Mouse (Mus musculus) retina, postnatal 7 days (tissue): Measurements from ENCODE around the gene Phykpl.
A peak's percentile ranks its signal among the peaks of the same experiment; 100 is the strongest.
"Not testable (repeated sequence)": the region's sequence is repeated elsewhere in the genome, so short reads cannot be mapped to it uniquely, and the experiment has no call there.

Source experiments
- DNase-seq: peaks from one replicate; pipeline ENCODE4 v3.0.0-alpha.2; 2012; ENCODE audit warnings: low read depth, low spot score

Gene Phykpl

GRCm38 (mm10) chr11:51617693-51618092 is 33.1 kb downstream of the Phykpl start:
- peak; percentile 60 for DNase-seq

GRCm38 (mm10) chr11:51618894-51619408 is 34.4 kb downstream of the Phykpl start:
- no peak for DNase-seq

- peak; percentile 99 for DNase-seq
Measured at GRCm38 (mm10) chr11:51619409-51620060, 35.0 kb downstream of the Phykpl start, which contains the start of gene Nhp2. Gene Nhp2 (plus strand): TSS chr11:51619735.

- no peak for DNase-seq
Measured at GRCm38 (mm10) chr11:51620084-51620483, 35.5 kb downstream of the Phykpl start.

- DNase-seq = no peak
Measured at GRCm38 (mm10) chr11:51621776-51622175, 37.2 kb downstream of the Phykpl start.

- no peak for DNase-seq
Measured at GRCm38 (mm10) chr11:51622971-51623491, 38.5 kb downstream of the Phykpl start.

- DNase-seq = no peak
Measured at GRCm38 (mm10) chr11:51625187-51625820, 40.7 kb downstream of the Phykpl start.

- DNase-seq = no peak
Measured at GRCm38 (mm10) chr11:51627425-51627824, 42.9 kb downstream of the Phykpl start.

- DNase-seq = no peak
Measured at GRCm38 (mm10) chr11:51627907-51628306, 43.4 kb downstream of the Phykpl start.

- no peak for DNase-seq
Measured at GRCm38 (mm10) chr11:51629651-51630314, 45.2 kb downstream of the Phykpl start.

GRCm38 (mm10) chr11:51632130-51632753 is 47.7 kb downstream of the Phykpl start:
- no peak for DNase-seq

GRCm38 (mm10) chr11:51633200-51633599 is 48.6 kb downstream of the Phykpl start:
- not testable (repeated sequence) for DNase-seq

- no peak for DNase-seq
Measured at GRCm38 (mm10) chr11:51633721-51634120, 49.2 kb downstream of the Phykpl start.

- no peak for DNase-seq
Measured at GRCm38 (mm10) chr11:51635127-51635524, 50.6 kb downstream of the Phykpl start.

GRCm38 (mm10) chr11:51635525-51636322 is 51.2 kb downstream of the Phykpl start, which contains the start of gene Rmnd5b:
Gene Rmnd5b (minus strand): TSS chr11:51635896.
- DNase-seq = peak; percentile 86

GRCm38 (mm10) chr11:51636323-51636684 is 51.7 kb downstream of the Phykpl start:
- DNase-seq = no peak

- DNase-seq = no peak
Measured at GRCm38 (mm10) chr11:51637971-51638414, 53.4 kb downstream of the Phykpl start.

- DNase-seq = no peak
Measured at GRCm38 (mm10) chr11:51638497-51638896, 53.9 kb downstream of the Phykpl start.

GRCm38 (mm10) chr11:51640748-51641147 is 56.2 kb downstream of the Phykpl start:
- DNase-seq = no peak

- no peak for DNase-seq
Measured at GRCm38 (mm10) chr11:51643202-51643601, 58.6 kb downstream of the Phykpl start.

- no peak for DNase-seq
Measured at GRCm38 (mm10) chr11:51643761-51644160, 59.2 kb downstream of the Phykpl start.
